Mouse (Mus musculus): Measurements from ENCODE around the gene Tmem229b.

DNA sequence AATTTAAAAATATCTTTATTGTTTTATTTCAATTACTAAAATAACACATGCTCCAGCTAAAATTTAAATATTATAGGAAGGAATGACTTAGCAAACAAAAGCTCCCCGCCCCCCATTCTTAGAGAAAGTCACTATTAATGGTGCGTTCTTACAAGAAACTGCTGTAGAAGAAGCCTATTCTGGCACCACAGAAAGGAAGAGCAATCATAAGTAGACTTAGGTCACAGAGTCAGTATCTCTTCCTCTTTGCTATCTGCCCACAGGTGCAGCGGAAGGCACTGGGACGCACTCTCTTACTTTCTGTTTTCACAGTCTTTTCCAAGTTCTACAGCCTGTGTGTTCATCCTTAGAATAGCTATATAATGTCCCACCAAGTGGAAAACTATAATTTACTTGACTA lies 31.6 kb downstream of the Tmem229b start:
- TF ChIP-seq POLR2A (IDR thresholded peaks at IDR 0.05; ENCODE audit: insufficient read depth, low read depth, low read length) (no peak), CTCF (IDR thresholded peaks at IDR 0.05; ENCODE audit: insufficient read depth, low read depth, low read length) (no peak)
